Mouse (Mus musculus) midbrain, embryonic 10.5 days (tissue): ENCODE measurements around the gene Sipa1. TPM values are rescaled to one million over a fixed set of nuclear protein-coding genes. Genes with fewer than 3 reads are reported as not detected.
A peak's percentile ranks its signal among the peaks of the same experiment; 100 is the strongest.

Source experiments
- DNase-seq: peaks from one replicate; pipeline ENCODE4 v3.0.0-alpha.2; 2017; ENCODE audit warnings: low spot score
- H3K27ac ChIP-seq: fragments of 300-500 bp; sonication (generic); replicated peaks from 2 replicates; pipeline ENCODE4 v1.5.1; 2016; ENCODE audit warnings: mild to moderate bottlenecking
- H3K27me3 ChIP-seq: fragments of 300-500 bp; sonication (generic); 2 replicates; pipeline ENCODE4 v1.6.1; 2016; ENCODE audit warnings: low read depth, mild to moderate bottlenecking; ENCODE audit not compliant: poor library complexity, severe bottlenecking
- H3K36me3 ChIP-seq: fragments of 300-500 bp; sonication (generic); 2 replicates; pipeline ENCODE4 v1.6.1; 2016; ENCODE audit warnings: mild to moderate bottlenecking, moderate library complexity
- H3K4me1 ChIP-seq: fragments of 300-500 bp; sonication (generic); 2 replicates; pipeline ENCODE4 v1.6.1; 2016
- H3K4me3 ChIP-seq: fragments of 300-500 bp; sonication (generic); 2 replicates; pipeline ENCODE4 v1.5.1; 2016; ENCODE audit warnings: mild to moderate bottlenecking, moderate library complexity
- H3K9me3 ChIP-seq: fragments of 300-500 bp; sonication (generic); replicated peaks from 2 replicates; pipeline ENCODE4 v1.6.1; 2016; ENCODE audit warnings: mild to moderate bottlenecking
- WGBS: fragments of 180-500 bp; shearing (Covaris S2); methylation state at CpG from one replicate; pipeline ENCODE4 v1.1.7; 2016; 5-methylcytosine and 5-hydroxymethylcytosine counted together
- polyA plus RNA-seq: library from polyadenylated mRNA; unstranded; fragments of >200 nt; fragmentation: Nextera tagmentation; extraction: Ambion mirVana; gene quantifications from 2 replicates; pipeline ENCODE4 v1.2.1, GENCODE M21; 2016

Gene Sipa1
- polyA plus RNA-seq, 1 experiment from 2014 or later: 22.9 TPM

DNA sequence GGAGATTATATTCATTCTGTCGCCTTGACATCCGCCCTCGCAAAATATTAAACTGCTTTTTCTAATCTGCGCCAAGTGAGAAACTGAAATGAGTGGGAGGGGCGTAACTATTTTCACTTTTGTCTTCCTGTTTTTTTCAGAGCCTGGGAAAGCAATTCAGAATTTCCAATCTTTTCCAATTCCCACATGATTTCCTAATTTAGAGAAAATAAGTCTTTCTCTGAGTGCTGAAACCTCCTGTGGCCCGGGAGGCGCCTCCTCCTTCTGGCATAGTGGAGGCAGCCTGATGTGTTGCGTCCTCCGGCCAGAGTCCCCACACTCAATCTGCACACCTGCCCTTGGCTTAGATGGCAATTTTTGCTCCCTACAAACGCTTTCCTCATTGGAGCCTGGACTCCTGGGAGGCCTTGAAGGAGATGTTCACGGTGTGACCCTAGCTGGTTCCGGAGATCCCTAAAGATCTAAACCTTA is 26.9 kb downstream of the Sipa1 start:
- H3K4me3 ChIP-seq: peak overlapping the region; percentile 83
- peaks cover 28% of the 10 kb centered on the region for H3K36me3 ChIP-seq
- 47% methylated on average over 12 of the region's 12 CpGs for WGBS
- H3K4me1 ChIP-seq: peaks cover 27% of the 10 kb centered on the region
- H3K27me3 ChIP-seq: no peaks in the 10 kb centered on the region
- no peaks in the 10 kb centered on the region for H3K9me3 ChIP-seq
- peak overlapping the region; percentile 94 for H3K27ac ChIP-seq
- DNase-seq: no peak

DNA sequence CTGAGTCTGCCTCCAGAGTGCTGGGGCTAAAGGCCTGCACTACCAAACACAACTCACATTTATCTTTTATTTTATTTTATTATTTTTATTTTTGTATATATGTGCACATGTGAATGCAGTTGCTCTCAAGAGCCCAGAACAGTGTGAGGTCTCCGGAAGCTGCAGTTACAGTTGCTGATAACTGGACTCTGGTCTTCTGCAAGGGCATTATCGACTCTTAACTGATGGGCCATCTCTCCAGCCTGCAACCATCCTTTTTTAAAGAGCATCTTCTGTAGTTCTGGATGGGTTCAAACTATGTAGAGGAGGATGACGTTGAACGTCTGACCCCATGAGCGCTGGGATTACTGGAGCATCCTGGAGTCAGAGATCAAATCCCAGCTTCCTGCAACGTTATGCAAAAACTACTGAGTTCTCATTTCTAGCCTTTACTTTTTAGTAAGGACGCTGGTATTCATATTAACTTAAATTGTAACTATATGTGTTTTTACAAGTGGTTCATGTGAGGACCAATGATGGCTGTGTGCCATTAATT is 27.4 kb downstream of the Sipa1 start:
- peak overlapping the region; percentile 94; the same call in 1 of the 2 replicates for H3K27ac ChIP-seq
- peaks cover 23% of the 10 kb centered on the region for H3K36me3 ChIP-seq
- H3K4me3 ChIP-seq: peak overlapping the region; percentile 83; the same call in 1 of the 2 replicates
- peaks cover 27% of the 10 kb centered on the region for H3K4me1 ChIP-seq
- H3K9me3 ChIP-seq: no peaks in the 10 kb centered on the region
- DNase-seq: no peak
- H3K27me3 ChIP-seq: no peaks in the 10 kb centered on the region
- WGBS: 83% methylated on average over 7 of the region's 7 CpGs

DNA sequence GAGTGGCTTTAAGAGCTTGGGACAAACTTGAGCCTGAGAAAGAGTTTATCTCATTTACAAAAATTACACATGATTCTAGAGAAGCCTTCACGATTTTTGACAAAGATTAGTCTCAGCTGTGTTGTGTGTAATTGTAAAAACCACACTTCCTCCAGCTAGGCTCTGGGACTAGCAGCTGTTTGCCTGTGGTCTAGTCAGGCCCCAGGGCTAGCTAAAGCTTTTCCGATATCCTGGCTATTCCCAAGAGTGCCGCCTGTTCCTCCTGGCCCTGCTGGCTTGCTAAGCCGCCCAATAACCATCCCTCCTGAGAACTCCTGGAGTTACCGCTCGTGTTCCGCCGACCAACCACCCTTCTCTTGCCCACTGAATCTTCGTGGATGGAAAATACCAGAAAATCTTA is 31.4 kb downstream of the Sipa1 start:
- DNase-seq: no peak
- no peaks in the 10 kb centered on the region for H3K27me3 ChIP-seq
- H3K27ac ChIP-seq: no peak overlapping the region
- no peaks in the 10 kb centered on the region for H3K9me3 ChIP-seq
- 79% methylated on average over 9 of the region's 9 CpGs for WGBS
- H3K4me1 ChIP-seq: peaks cover 11% of the 10 kb centered on the region
- H3K4me3 ChIP-seq: no peak overlapping the region
- no peaks in the 10 kb centered on the region for H3K36me3 ChIP-seq

DNA sequence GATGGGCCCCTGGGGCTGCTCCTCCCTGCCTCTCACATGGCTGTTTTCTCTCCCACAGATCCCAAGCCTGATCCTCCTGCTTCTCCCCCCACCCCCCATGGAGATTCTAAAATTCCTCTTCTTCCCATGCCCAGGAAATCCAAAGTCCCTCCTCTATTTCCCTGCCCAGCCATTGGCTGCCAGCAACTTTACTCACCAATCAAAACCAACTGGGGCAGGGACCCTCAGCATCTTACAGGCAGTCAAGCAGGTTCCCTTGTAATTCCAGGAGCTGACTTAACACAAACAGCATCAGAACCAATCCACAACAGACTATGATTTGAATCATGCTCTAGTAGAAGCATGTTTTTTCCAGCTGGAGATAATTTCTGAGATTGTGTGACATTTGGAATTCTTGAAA is 33.6 kb downstream of the Sipa1 start:
- no peak overlapping the region for H3K4me3 ChIP-seq
- no peaks in the 10 kb centered on the region for H3K9me3 ChIP-seq
- no peak for DNase-seq
- H3K27me3 ChIP-seq: no peaks in the 10 kb centered on the region
- no peaks in the 10 kb centered on the region for H3K4me1 ChIP-seq
- no peaks in the 10 kb centered on the region for H3K36me3 ChIP-seq
- H3K27ac ChIP-seq: no peak overlapping the region

DNA sequence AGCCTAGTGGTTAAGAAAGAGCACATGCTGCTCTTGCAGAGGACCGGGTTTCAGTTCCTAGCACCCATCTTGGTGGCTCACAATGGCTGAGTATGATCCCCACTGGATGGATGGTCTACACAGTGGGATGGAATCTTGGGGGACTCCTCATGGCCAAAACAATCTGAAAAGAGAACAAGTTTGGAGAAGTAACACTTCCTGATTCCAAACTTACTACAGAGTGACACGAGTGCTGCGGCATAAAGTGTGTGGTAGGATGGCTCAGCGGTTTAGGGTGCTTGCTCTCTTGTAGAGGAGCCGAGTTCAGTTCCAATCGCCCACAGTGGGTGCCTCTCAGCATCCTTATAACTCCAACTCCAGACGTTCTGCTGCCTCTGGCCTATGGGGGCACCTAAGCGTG is 38.2 kb downstream of the Sipa1 start:
- Histone ChIP-seq H3K27me3 (no peaks in the 10 kb centered on the region), H3K27ac (no peak overlapping the region), H3K9me3 (no peaks in the 10 kb centered on the region), H3K36me3 (no peaks in the 10 kb centered on the region), H3K4me1 (no peaks in the 10 kb centered on the region), H3K4me3 (no peak overlapping the region)
- DNase-seq: no peak
- WGBS: 86% methylated on average over 8 of the region's 8 CpGs

DNA sequence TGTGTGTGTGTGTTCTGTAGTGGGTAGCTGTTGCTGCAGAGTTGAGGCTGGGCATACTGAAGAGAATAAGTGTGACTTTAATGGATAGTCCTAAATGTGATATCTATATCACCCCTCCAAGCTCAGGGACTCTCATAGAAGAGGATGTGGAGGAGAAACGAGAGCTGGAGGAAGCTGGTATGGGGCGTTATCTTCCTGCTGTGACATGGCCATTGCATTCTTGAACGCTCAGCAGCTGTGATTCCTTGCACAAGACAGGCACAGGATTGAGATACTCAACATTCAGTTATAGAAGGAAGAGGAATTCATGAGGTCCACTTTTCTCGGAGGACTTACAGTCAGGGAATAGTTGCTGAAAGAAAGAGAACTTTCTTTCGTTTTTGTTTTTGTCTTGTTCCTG is 41.6 kb downstream of the Sipa1 start:
- Histone ChIP-seq H3K4me3 (no peak overlapping the region), H3K4me1 (no peaks in the 10 kb centered on the region), H3K27ac (no peak overlapping the region), H3K9me3 (no peaks in the 10 kb centered on the region), H3K27me3 (no peaks in the 10 kb centered on the region), H3K36me3 (no peaks in the 10 kb centered on the region)
- WGBS: 77% methylated on average over 5 of the region's 5 CpGs
- DNase-seq: no peak

DNA sequence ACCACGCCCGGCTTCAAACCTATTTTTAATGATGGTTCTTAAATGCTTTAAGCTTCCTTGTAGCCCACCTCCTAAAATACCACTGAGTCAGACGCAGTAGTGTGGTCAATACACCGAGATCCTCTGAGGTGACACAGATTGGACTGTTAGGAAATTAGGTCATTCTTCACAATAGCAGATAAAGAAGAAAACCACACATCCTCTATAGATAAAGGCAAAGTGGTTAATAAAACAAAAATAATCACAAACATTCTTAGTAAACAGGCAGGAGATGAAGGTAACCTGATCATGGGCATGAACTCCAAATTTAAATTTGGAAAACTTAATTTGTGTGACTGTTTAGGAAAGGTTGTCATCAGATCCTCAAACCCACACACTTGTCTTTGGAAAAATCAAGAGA is 43.5 kb downstream of the Sipa1 start:
- no peaks in the 10 kb centered on the region for H3K27me3 ChIP-seq
- 83% methylated on average over 4 of the region's 4 CpGs for WGBS
- H3K27ac ChIP-seq: no peak overlapping the region
- H3K36me3 ChIP-seq: no peaks in the 10 kb centered on the region
- no peak overlapping the region for H3K4me3 ChIP-seq
- DNase-seq: no peak
- H3K9me3 ChIP-seq: no peaks in the 10 kb centered on the region
- H3K4me1 ChIP-seq: no peaks in the 10 kb centered on the region

DNA sequence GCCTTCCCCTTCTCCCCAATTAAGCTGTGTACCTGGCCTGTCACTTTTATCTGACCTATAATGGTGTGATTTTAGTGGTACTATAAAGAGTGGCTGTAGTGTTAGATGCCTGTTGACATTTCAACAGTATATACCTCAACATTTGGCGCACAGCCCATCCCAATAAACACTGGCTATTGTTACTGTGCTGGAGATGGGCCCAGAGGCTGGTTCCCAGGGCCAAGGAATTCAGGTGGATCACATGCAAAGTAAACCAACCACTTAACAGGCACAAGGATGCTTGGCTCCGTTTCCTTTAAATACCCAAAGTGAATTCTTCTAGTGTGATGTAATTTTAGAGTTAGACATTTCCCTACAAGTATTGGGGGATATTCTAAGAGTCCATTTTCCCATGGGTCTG is 48.6 kb downstream of the Sipa1 start:
- H3K4me1 ChIP-seq: peaks cover 9% of the 10 kb centered on the region
- H3K27ac ChIP-seq: no peak overlapping the region
- WGBS: 78% methylated on average over 2 of the region's 2 CpGs
- H3K9me3 ChIP-seq: no peaks in the 10 kb centered on the region
- H3K36me3 ChIP-seq: no peaks in the 10 kb centered on the region
- no peak overlapping the region for H3K4me3 ChIP-seq
- 0 out of 2 replicates have a peak, but pooled peaks cover 6% of the 10 kb centered on the region for H3K27me3 ChIP-seq
- no peak for DNase-seq

DNA sequence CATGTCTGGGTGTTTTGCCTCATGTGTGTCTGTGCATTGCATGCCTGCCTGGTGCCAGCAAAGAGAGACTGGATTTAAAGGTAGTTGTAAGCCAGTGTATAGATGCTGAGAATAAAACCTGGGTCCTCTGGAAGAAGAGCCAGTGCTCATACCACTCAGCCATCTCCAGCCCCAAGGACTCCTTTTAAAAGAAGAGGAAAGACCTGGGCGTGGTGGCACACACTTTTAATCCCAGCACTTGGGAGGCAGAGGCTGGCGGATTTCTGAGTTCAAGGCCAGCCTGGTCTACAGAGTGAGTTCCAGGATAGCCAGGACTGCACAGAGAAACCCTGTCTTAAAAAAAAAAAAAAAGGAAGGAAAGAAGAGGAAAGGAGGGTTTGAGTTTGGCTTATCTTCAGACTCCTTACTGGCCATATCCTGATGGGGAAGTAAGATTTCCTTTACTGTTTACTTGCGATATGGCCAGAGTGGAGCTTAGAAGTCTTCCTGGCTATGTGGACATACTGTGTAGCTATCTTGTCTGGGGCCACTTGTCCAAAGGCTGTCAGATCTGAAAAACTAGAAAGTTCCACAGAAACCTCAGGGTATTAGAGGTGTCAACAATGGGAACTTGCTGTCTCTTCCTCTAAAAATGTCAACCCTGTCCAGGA is 50.6 kb downstream of the Sipa1 start:
- no peak overlapping the region for H3K27ac ChIP-seq
- H3K36me3 ChIP-seq: peaks cover 12% of the 10 kb centered on the region
- DNase-seq: no peak
- 80% methylated on average over 3 of the region's 3 CpGs for WGBS
- peaks cover 28% of the 10 kb centered on the region for H3K4me1 ChIP-seq
- H3K9me3 ChIP-seq: no peaks in the 10 kb centered on the region
- no peak overlapping the region for H3K4me3 ChIP-seq
- 0 out of 2 replicates have a peak, but pooled peaks cover 6% of the 10 kb centered on the region for H3K27me3 ChIP-seq

DNA sequence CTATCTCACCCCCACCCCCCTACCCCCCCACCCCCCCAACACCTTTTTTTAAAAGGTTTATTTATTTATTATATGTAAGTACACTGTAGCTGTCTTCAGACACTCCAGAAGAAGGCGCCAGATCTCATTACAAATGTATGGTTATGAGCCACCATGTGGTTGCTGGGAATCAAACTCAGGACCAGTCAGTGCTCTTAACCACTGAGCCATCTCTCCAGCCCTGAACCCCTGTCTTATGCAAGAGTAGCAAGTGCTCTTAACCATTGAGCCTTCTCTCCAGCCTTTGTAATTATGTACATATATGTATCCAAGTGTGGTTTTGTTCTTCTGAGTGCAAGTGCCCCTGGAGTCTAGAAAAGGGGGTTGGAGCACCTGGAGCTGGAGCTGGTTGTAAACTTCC is 51.5 kb downstream of the Sipa1 start:
- H3K36me3 ChIP-seq: peaks cover 21% of the 10 kb centered on the region
- H3K9me3 ChIP-seq: no peaks in the 10 kb centered on the region
- 74% methylated on average over 1 of the region's 1 CpGs for WGBS
- DNase-seq: no peak
- H3K27ac ChIP-seq: no peak overlapping the region
- H3K4me1 ChIP-seq: peaks cover 28% of the 10 kb centered on the region
- 0 out of 2 replicates have a peak, but pooled peaks cover 6% of the 10 kb centered on the region for H3K27me3 ChIP-seq
- no peak overlapping the region for H3K4me3 ChIP-seq

DNA sequence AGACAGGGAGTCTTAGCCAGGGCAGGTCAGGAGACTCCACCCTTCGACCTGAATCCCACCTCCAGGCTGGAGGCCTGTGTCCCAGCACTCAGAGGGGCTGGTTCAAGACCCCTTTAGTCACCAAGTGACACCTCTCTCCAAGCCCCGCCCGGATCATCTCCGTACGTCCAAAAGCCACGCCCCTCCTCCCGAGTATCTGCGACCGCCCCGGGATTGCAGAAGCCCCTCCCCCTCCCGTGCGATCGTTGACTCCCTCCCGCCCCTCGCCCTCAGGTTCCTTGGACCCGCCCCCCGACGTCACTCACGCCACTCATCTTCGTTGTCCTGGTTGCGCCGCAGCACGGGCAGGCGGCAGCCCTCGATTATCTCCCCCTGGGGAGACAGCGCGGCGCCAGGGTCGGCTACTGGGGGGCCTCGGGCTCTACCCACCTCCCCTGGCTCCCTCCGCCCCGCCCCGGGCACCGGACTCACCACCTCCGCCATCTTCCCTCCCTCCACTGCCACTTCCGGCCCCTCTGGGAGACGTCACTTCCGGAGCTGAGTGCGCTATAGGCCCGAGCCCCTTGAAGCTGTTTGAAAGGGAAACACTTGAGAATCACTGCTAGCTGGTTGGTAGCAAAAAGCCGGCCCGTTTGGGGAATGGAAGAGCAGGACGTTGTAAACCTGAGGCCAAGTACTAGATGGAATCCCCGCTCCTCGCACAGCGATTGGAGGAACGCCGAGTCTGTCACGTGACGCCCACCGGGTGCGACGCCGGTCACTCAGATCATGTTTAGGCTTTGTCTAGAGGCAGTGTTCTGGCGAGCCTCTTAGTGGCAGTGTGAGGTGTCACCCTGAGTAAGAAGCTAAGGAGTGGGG is 53.7 kb downstream of the Sipa1 start, which contains the start of gene Kat5:
TSS of gene Kat5 (minus strand) at position 691 of the 858 bp plus-strand sequence.
- H3K27ac ChIP-seq: peak within 1 kb of the TSS; percentile 99
- H3K36me3 ChIP-seq: peaks cover 43% of the 10 kb centered on the region
- H3K4me1 ChIP-seq: peaks cover 28% of the 10 kb centered on the region
- 1% methylated on average over 55 of the region's 55 CpGs for WGBS
- DNase-seq: peak; percentile 96
- H3K27me3 ChIP-seq: 0 out of 2 replicates have a peak, but pooled peaks cover 6% of the 10 kb centered on the region
- no peaks in the 10 kb centered on the region for H3K9me3 ChIP-seq
- peak within 1 kb of the TSS; percentile 75 for H3K4me3 ChIP-seq

DNA sequence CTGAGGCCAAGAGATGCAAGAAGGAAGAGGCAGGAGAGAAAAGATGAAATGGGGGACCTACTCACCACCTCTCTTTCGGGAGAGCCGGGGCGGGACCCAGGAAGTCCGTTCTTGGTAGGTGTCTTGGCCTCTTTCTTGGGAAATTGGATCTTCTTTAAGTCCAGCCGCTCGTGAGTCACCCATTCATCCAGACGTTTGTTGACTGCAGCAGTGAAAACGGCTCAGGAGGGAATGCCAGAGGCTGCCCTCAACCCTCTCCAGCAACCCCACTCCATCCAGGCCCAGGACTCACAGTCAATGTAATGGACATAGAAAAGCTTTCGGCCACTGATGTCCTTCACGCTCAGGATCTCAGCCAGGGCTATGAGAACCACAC is 54.3 kb downstream of the Sipa1 start:
- Histone ChIP-seq H3K4me3 (peak overlapping the region; percentile 75), H3K9me3 (no peaks in the 10 kb centered on the region), H3K27ac (peak overlapping the region; percentile 99), H3K36me3 (peaks cover 50% of the 10 kb centered on the region), H3K27me3 (0 out of 2 replicates have a peak, but pooled peaks cover 4% of the 10 kb centered on the region), H3K4me1 (peaks cover 32% of the 10 kb centered on the region)
- DNase-seq: no peak
- WGBS: 71% methylated on average over 10 of the region's 10 CpGs

DNA sequence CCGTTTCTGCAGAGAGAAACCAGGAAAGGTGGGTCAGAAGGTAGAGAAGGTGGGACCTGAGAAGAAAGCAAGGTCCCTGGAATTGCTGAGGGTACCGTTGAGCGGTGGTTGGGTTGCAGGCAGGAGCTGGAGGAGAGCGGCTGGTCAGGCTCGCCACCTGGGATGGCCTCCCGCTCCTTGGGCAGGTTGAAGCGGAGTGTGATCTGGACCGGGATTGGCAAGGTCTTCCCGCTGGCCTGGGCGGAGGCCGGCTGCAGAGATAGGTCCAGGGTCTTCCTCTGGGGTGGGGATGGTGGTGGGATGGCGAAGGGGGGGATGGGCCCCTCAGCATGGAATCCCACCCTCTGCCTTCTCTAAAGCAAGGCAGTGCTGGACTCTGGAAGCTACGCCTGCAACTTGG is 54.8 kb downstream of the Sipa1 start:
- H3K9me3 ChIP-seq: no peaks in the 10 kb centered on the region
- H3K4me1 ChIP-seq: peaks cover 36% of the 10 kb centered on the region
- peak overlapping the region; percentile 99 for H3K27ac ChIP-seq
- H3K36me3 ChIP-seq: peaks cover 54% of the 10 kb centered on the region
- no peak for DNase-seq
- H3K27me3 ChIP-seq: no peaks in the 10 kb centered on the region
- 95% methylated on average over 13 of the region's 13 CpGs for WGBS
- H3K4me3 ChIP-seq: peak overlapping the region; percentile 75
